Comparison of ENCODE assay signal across 9 mouse cellular contexts in the genomic region with DNA sequence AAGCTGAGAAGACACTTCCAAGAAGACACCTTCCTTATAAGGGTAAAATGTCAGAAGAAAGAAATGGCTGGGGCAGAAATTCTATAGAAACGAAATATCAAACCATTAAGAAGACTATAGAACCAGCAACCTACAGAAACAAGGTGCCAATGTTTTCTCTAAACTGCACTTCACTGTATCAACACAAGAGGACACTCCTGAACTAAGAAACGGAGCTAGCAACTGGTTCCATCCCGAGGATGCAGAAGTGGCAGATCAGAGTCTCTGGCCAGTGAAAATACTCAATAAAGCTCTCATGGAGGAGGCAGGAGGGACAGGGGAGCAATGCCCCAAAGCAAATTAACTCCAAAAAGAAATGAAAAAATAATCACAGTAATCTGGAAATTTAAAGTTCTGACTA. TPM values are rescaled to one million over a fixed set of nuclear protein-coding genes. Genes with fewer than 3 reads are reported as not detected.
A peak's percentile ranks its signal among the peaks of the same experiment; 100 is the strongest.
DNase-seq lines count a peak whose midpoint lies in the region; ATAC-seq and TF ChIP-seq lines count a peak whose summit lies in the region.
"Had no signal": no experiment of that assay in that cellular context is flagged by ENCODE, and none has a peak within 500 bp of the region (broad histone marks: within the 10 kb centered on the region; RNA-seq: fewer than 3 reads in every experiment).

No protein-coding gene starts in this region.

- peak; percentile 83 for TF ChIP-seq CTCF in lung, postnatal 0 days (IDR thresholded peaks at IDR 0.05)

- ATAC-seq in frontal cortex, adult (ENCODE audit: low TSS enrichment) = peak; percentile 65; the same call in 1 of the 2 replicates
- peak; percentile 38; the same call in 1 of the 2 replicates for ATAC-seq in midbrain, embryonic 12.5 days (ENCODE audit: low FRiP score, low read depth)
- ATAC-seq in lung, postnatal 0 days = no peak

- TF ChIP-seq EP300 in lung, postnatal 0 days (IDR thresholded peaks at IDR 0.05) = no peak

- no peak for DNase-seq in frontal cortex, postnatal 10 days (ENCODE audit: low spot score in 2 of 2)
- DNase-seq in midbrain, embryonic 10.5 days (ENCODE audit: low spot score) = no peak
- peak; percentile 52 for DNase-seq in ZHBTc4 (ENCODE audit: low read depth, low spot score)
- DNase-seq in lung, postnatal 0 days (ENCODE audit: low spot score) = peak; percentile 64
- no peak for DNase-seq in spleen, adult 18-20 months
- DNase-seq in adrenal gland, adult 8-10 months = no peak

- H3K27ac ChIP-seq in midbrain, embryonic 12.5 days (replicated peaks) = no peak overlapping the region
- no peak overlapping the region for H3K27ac ChIP-seq in midbrain, embryonic 10.5 days (replicated peaks)
- no peak overlapping the region for H3K27ac ChIP-seq in lung, postnatal 0 days (ENCODE audit: low read length)

- H3K9ac ChIP-seq in midbrain, embryonic 12.5 days (replicated peaks) = no peak overlapping the region
- no peak overlapping the region for H3K9ac ChIP-seq in lung, postnatal 0 days (replicated peaks; ENCODE audit: low read depth)

- WGBS in midbrain, embryonic 12.5 days = 19% methylated on average over 3 of the region's 3 CpGs
- 18% methylated on average over 3 of the region's 3 CpGs for WGBS in midbrain, embryonic 10.5 days
- 15% methylated on average over 3 of the region's 3 CpGs for WGBS in lung, postnatal 0 days

- H3K4me1 ChIP-seq in midbrain, embryonic 12.5 days = no peaks in the 10 kb centered on the region
- H3K4me1 ChIP-seq in midbrain, embryonic 10.5 days = no peaks in the 10 kb centered on the region
- no peaks in the 10 kb centered on the region for H3K4me1 ChIP-seq in lung, postnatal 0 days (ENCODE audit: insufficient read depth, low read depth, low read length)

- no peaks in the 10 kb centered on the region for H3K36me3 ChIP-seq in midbrain, embryonic 12.5 days
- H3K36me3 ChIP-seq in midbrain, embryonic 10.5 days = no peaks in the 10 kb centered on the region
- no peaks in the 10 kb centered on the region for H3K36me3 ChIP-seq in lung, postnatal 0 days (ENCODE audit: insufficient read depth, low read length)

- H3K27me3 ChIP-seq in midbrain, embryonic 12.5 days = 0 out of 2 replicates have a peak, but pooled peaks cover 5% of the 10 kb centered on the region
- H3K27me3 ChIP-seq in midbrain, embryonic 10.5 days (ENCODE audit: low read depth, poor library complexity, severe bottlenecking) = no peaks in the 10 kb centered on the region
- H3K27me3 ChIP-seq in lung, postnatal 0 days (replicated peaks; ENCODE audit: insufficient read depth, low read length) = no peaks in the 10 kb centered on the region

- no peak overlapping the region for H3K4me3 ChIP-seq in midbrain, embryonic 12.5 days
- H3K4me3 ChIP-seq in midbrain, embryonic 10.5 days = no peak overlapping the region
- H3K4me3 ChIP-seq in lung, postnatal 0 days (ENCODE audit: low read depth, low read length) = no peak overlapping the region

- H3K4me2 ChIP-seq in midbrain, embryonic 12.5 days (replicated peaks) = no peak overlapping the region
- H3K4me2 ChIP-seq in lung, postnatal 0 days (replicated peaks; ENCODE audit: low read depth, low read length) = no peak overlapping the region

- H3K9me3 ChIP-seq in midbrain, embryonic 12.5 days = no peaks in the 10 kb centered on the region
- no peaks in the 10 kb centered on the region for H3K9me3 ChIP-seq in midbrain, embryonic 10.5 days (replicated peaks)
- no peaks in the 10 kb centered on the region for H3K9me3 ChIP-seq in lung, postnatal 0 days (ENCODE audit: low read length)

RNA-seq across cellular contexts. Expression of gene Acbd7, which starts 13.0 kb away (rescaled TPM):
- polyA plus RNA-seq in midbrain, embryonic 12.5 days (2016; fragmentation: Nextera tagmentation; extraction: Ambion mirVana) = not detected in 2 replicates
- polyA plus RNA-seq in midbrain, embryonic 10.5 days (2016; fragmentation: Nextera tagmentation; extraction: Ambion mirVana) = 0.41 TPM in 1 of 2 replicates, not detected in the other
- 2.5 and 3.3 TPM in 2 replicates for polyA plus RNA-seq in lung, postnatal 0 days (2015; fragmentation: Nextera tagmentation; extraction: Ambion mirVana)
- total RNA-seq in adrenal gland, adult 8-10 months (2022) = not detected

RNA-seq across cellular contexts. Expression of gene Rpp38, which starts 16.5 kb away (rescaled TPM):
- 15.8 and 16.1 TPM in 2 replicates for polyA plus RNA-seq in midbrain, embryonic 12.5 days (2016; fragmentation: Nextera tagmentation; extraction: Ambion mirVana)
- polyA plus RNA-seq in midbrain, embryonic 10.5 days (2016; fragmentation: Nextera tagmentation; extraction: Ambion mirVana) = 23.4 and 23.5 TPM in 2 replicates
- polyA plus RNA-seq in lung, postnatal 0 days (2015; fragmentation: Nextera tagmentation; extraction: Ambion mirVana) = 8.9 and 10.0 TPM in 2 replicates
- 10 to 100 TPM; 10.6 to 13.3 (median 11.8) TPM for total RNA-seq in adrenal gland, adult 8-10 months (2022)

RNA-seq across cellular contexts. Expression of gene Olah, which starts 48.1 kb away (rescaled TPM):
- polyA plus RNA-seq in midbrain, embryonic 12.5 days (2016; fragmentation: Nextera tagmentation; extraction: Ambion mirVana) = not detected in 2 replicates
- polyA plus RNA-seq in midbrain, embryonic 10.5 days (2016; fragmentation: Nextera tagmentation; extraction: Ambion mirVana) = not detected in 2 replicates
- polyA plus RNA-seq in lung, postnatal 0 days (2015; fragmentation: Nextera tagmentation; extraction: Ambion mirVana) = 1.3 TPM in 1 of 2 replicates, not detected in the other
- total RNA-seq in adrenal gland, adult 8-10 months (2022) = under 1 TPM; 0.19 to 0.58 (median 0.28) TPM
- polyA plus RNA-seq: heart, embryonic 16.5 days had no signal

Comparison
In these comparisons a context has a peak if more than half of its experiments do, and no peak if none do; other contexts are left out.
1. DNase-seq: peak in ZHBTc4 (single experiment) and lung, postnatal 0 days (single experiment); none in frontal cortex, postnatal 10 days (0 of 2), midbrain, embryonic 10.5 days (single experiment), spleen, adult 18-20 months (0 of 2) and adrenal gland, adult 8-10 months (single experiment).